Mouse (Mus musculus) cortical plate, adult 2 months (tissue): ENCODE results near the gene Gm9837.

Experiments used
- CTCF ChIP-seq: fragments of 200-500 bp; IDR thresholded peaks from 2 replicates; pipeline ENCODE4 v1.5.1; 2011; ENCODE audit warnings: mild to moderate bottlenecking, control low read depth, low read length; ENCODE audit not compliant: insufficient read depth; ENCODE audit errors: extremely low read depth
- POLR2A ChIP-seq: fragments of 200-500 bp; IDR thresholded peaks from 2 replicates; pipeline ENCODE4 v1.6.1; 2011; ENCODE audit warnings: mild to moderate bottlenecking, low read length, control low read depth; ENCODE audit not compliant: insufficient read depth; ENCODE audit errors: extremely low read depth

- TF ChIP-seq CTCF (no peak), POLR2A (no peak)
Observed at GRCm38 (mm10) chr11:53503738-53504137, 33.5 kb upstream of the Gm9837 start.
